Mouse (Mus musculus) neural tube, embryonic 13.5 days (tissue): ENCODE data around the gene St5. TPM values are rescaled to one million over a fixed set of nuclear protein-coding genes. Genes with fewer than 3 reads are reported as not detected.

Experiments
- ATAC-seq: fragments of 200-750 bp; cut with Nextera tagmentation; 2 replicates; pipeline ENCODE4 v1.8.0; 2017; ENCODE audit warnings: low read depth, mild to moderate bottlenecking, moderate TSS enrichment, moderate library complexity
- H3K27ac ChIP-seq: fragments of 300-500 bp; sonication (generic); replicated peaks from 2 replicates; pipeline ENCODE4 v1.5.1; 2015; ENCODE audit warnings: moderate library complexity, mild to moderate bottlenecking, inconsistent platforms
- H3K27me3 ChIP-seq: fragments of 300-500 bp; sonication (generic); 2 replicates; pipeline ENCODE4 v1.6.1; 2015; ENCODE audit warnings: mild to moderate bottlenecking, inconsistent platforms
- H3K36me3 ChIP-seq: fragments of 300-500 bp; sonication (generic); 2 replicates; pipeline ENCODE4 v1.6.1; 2015; ENCODE audit warnings: mild to moderate bottlenecking, inconsistent platforms
- H3K4me1 ChIP-seq: fragments of 300-500 bp; sonication (generic); replicated peaks from 2 replicates; pipeline ENCODE4 v1.6.1; 2015; ENCODE audit warnings: inconsistent platforms
- H3K4me2 ChIP-seq: fragments of 300-500 bp; sonication (generic); 2 replicates; pipeline ENCODE4 v1.6.1; 2015; ENCODE audit warnings: inconsistent platforms, mild to moderate bottlenecking, moderate library complexity
- H3K4me3 ChIP-seq: fragments of 300-500 bp; sonication (generic); 2 replicates; pipeline ENCODE4 v1.5.1; 2015; ENCODE audit warnings: mild to moderate bottlenecking, inconsistent platforms
- H3K9ac ChIP-seq: fragments of 300-500 bp; sonication (generic); 2 replicates; pipeline ENCODE4 v1.6.1; 2015; ENCODE audit warnings: moderate library complexity, mild to moderate bottlenecking, inconsistent platforms
- H3K9me3 ChIP-seq: fragments of 300-500 bp; sonication (generic); 2 replicates; pipeline ENCODE4 v1.6.1; 2016; ENCODE audit warnings: inconsistent platforms
- WGBS: fragments of 180-500 bp; shearing (Covaris S2); methylation state at CpG from one replicate; pipeline ENCODE4 v1.1.7; 2015; 5-methylcytosine and 5-hydroxymethylcytosine counted together
- polyA plus RNA-seq: library from polyadenylated mRNA; unstranded; fragments of >200 nt; fragmentation: Nextera tagmentation; extraction: Ambion mirVana; gene quantifications from 2 replicates; pipeline ENCODE4 v1.2.1, GENCODE M21; 2015

The St5 gene
- polyA plus RNA-seq, 1 experiment from 2014 or later: 30.0 TPM

DNA sequence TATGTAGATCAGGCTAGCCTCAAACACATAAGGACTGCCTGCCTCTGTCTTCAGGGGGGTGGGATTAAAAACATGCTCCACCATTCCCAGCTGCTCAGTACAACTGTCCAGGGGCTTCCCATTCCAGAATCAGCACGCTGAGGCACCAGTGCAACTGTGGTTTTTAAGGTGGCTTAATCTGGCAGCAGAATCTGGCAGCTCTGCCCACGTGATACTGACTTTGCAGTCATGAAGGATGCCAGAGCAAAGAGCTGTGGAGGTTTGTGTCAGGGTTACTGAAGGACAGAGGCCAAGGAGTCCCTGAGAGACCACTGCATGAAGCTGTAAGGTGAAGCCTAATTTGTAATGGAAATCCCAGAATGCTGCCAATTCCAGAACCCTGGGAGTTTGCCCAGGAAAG lies 192.6 kb downstream of the St5 start:
- Histone ChIP-seq H3K4me3 (no peak overlapping the region), H3K27ac (no peak overlapping the region), H3K4me1 (peaks cover 11% of the 10 kb centered on the region), H3K4me2 (no peak overlapping the region), H3K9me3 (no peaks in the 10 kb centered on the region), H3K9ac (no peak overlapping the region), H3K27me3 (no peaks in the 10 kb centered on the region), H3K36me3 (no peaks in the 10 kb centered on the region)
- ATAC-seq: no peak
- 81% methylated on average over 2 of the region's 2 CpGs for WGBS

DNA sequence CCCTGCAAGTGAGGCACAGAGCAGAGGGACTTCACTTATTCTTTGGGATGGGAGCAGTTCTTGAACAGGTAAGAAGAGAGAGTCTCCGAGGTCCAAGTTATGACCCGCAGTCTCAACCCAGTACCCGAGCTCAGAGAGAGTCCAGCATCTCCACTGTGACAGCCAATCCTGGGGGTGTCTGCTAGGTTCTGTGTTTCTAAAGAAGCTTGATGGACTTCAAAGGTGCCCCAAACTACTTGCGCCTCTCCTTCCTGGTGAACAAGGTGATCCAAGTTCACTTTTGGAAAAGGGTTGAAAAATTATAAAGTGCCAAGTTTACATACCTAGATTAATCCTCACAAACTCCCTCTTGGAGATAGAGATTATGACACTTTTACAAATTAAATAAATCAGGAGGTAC lies 195.4 kb downstream of the St5 start, which contains the start of gene Trim66:
Gene Trim66, minus strand, starts transcription at position 101 of the 400 bp plus-strand sequence.
- no peak within 1 kb of the TSS for H3K27ac ChIP-seq

DNA sequence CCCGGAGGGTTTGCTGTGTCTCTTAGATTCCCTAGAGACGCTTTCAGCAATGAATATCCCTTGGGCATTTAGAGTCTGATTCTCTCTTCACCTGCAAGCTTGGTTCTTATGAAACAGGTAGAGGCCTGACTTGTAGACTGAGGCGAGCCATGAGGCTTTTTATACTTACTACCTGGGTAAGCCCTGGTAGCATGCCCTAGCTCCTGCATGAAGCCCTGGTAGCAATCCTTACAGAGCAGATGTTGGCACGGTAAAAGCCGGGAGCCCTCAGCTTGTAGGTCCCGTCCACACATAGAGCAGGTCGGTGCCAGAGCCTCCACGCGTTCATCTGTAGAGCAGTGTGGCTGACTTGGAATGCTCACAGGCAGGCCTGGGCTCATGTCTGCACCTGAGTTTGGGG lies 195.8 kb downstream of the St5 start:
- Histone ChIP-seq H3K9ac (no peak overlapping the region), H3K4me3 (no peak overlapping the region), H3K9me3 (no peaks in the 10 kb centered on the region), H3K4me2 (no peak overlapping the region), H3K27ac (no peak overlapping the region), H3K27me3 (no peaks in the 10 kb centered on the region), H3K36me3 (no peaks in the 10 kb centered on the region), H3K4me1 (peaks cover 11% of the 10 kb centered on the region)
- no peak for ATAC-seq
- 39% methylated on average over 9 of the region's 9 CpGs for WGBS

More for the DNA sequence above, 195.4 kb downstream of the St5 start, which contains the start of gene Trim66:
- Histone ChIP-seq H3K4me3 (no peak within 1 kb of the TSS), H3K36me3 (no peaks in the 10 kb centered on the region), H3K27me3 (no peaks in the 10 kb centered on the region), H3K4me2 (peak within 1 kb of the TSS; percentile 3; the same call in 1 of the 2 replicates), H3K9ac (no peak within 1 kb of the TSS), H3K9me3 (no peaks in the 10 kb centered on the region), H3K4me1 (peaks cover 11% of the 10 kb centered on the region)
- ATAC-seq: no peak
- WGBS: 92% methylated on average over 4 of the region's 4 CpGs

DNA sequence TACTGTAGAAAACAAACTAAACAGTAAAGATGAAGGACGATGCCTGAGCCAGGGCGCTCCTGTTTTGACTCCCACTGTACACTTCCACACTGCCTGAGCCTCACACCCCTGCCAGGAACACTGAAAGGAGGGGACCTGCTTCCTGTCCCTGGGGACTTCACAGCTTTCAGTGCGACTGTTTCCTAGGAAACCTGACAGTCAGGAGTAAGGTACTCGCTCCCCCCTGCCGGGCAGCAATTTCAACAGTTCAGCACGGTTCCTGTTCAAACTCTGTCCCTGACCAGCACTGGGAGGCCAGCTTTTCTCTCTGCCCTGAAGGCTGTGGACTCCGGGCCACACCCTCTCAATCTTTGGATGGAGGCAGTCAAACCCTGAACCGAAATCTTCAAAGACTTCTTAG lies 196.3 kb downstream of the St5 start:
- Histone ChIP-seq H3K27ac (no peak overlapping the region), H3K9ac (no peak overlapping the region), H3K4me3 (no peak overlapping the region), H3K27me3 (no peaks in the 10 kb centered on the region), H3K4me1 (peaks cover 11% of the 10 kb centered on the region), H3K36me3 (no peaks in the 10 kb centered on the region), H3K9me3 (no peaks in the 10 kb centered on the region), H3K4me2 (peak overlapping the region; percentile 3; the same call in 1 of the 2 replicates)
- ATAC-seq: peak; percentile 74
- 3% methylated on average over 8 of the region's 8 CpGs for WGBS

DNA sequence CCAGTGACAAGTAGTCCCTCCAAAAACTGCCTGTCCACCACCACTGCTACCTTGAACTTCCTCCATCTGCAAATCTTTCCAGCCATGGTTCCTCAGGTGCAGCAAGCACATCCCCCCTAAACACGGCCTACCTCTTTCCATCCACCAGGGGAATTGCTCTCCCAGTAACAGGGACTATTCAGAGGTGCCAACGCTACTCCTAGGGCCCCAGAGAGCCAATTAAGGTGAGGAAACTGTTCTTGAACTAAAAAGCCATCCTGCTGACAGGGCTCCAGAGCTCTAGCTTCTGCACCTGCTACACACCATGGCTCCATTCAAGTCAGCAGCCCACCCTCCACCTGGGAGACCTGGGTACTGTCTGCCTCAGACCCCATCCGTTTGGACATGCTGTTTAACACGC lies 205.9 kb downstream of the St5 start:
- no peaks in the 10 kb centered on the region for H3K9me3 ChIP-seq
- H3K4me2 ChIP-seq: no peak overlapping the region
- 34% methylated on average over 4 of the region's 4 CpGs for WGBS
- no peak overlapping the region for H3K27ac ChIP-seq
- H3K36me3 ChIP-seq: no peaks in the 10 kb centered on the region
- H3K4me3 ChIP-seq: no peak overlapping the region
- ATAC-seq: no peak
- peaks cover 15% of the 10 kb centered on the region for H3K4me1 ChIP-seq
- H3K27me3 ChIP-seq: peaks cover 7% of the 10 kb centered on the region; the same call in 1 of the 2 replicates
- H3K9ac ChIP-seq: no peak overlapping the region

DNA sequence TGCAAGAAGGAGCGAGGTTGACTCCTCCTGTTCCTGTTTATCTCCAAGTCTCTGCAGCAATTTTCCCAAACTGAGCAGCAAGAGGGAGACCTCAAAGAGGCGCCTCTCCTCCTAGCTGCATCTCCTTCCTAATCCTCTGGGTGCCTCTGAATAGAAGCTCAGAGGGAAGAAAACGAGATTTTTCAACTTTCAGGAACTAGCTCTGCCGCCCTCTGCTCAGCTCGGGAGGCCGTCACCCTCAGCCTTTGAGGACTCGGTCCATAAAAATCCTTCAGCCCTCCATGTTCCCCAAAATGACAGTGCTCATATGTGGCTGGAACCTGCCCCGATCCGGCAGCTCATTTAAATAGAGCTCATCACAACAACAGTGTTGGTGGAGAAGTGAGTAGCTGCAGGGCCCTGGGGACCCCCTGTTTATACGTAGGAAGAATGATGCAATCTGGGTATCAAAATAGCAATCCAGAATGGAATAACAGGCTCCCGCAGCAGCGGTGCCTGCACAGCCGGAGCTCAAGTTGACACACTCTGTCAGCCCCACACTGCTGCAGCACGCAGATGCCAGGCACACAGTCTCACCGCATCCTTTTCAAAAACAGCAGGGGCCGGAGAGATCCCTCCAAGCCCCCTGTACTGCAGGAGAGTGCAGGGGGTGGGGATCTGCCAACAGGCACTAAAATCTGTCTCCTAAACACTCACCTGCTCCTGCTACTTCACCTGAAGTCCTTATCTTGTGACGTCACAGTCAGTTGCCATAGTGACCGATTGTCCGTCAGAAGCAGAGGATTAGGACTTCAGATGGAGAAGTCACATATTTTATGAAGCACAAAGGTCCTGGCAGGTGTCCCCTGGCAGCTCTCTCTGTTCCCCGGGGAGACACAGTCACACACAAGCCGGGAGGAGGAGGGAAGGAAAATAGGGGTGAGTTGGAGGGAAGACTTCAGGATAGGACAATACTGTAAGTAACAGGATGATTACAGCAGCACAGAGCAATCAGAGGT lies 209.8 kb downstream of the St5 start:
- 11% methylated on average over 21 of the region's 21 CpGs for whole genome bisulfite sequencing
- Histone ChIP-seq H3K4me2 (peak overlapping the region; percentile 58), H3K27ac (no peak overlapping the region), H3K9me3 (no peaks in the 10 kb centered on the region), H3K9ac (peak overlapping the region; percentile 62), H3K36me3 (no peaks in the 10 kb centered on the region), H3K4me3 (peak overlapping the region; percentile 36), H3K27me3 (peaks cover 13% of the 10 kb centered on the region; the same call in 1 of the 2 replicates), H3K4me1 (peaks cover 15% of the 10 kb centered on the region)
- peak; percentile 75 for ATAC-seq

DNA sequence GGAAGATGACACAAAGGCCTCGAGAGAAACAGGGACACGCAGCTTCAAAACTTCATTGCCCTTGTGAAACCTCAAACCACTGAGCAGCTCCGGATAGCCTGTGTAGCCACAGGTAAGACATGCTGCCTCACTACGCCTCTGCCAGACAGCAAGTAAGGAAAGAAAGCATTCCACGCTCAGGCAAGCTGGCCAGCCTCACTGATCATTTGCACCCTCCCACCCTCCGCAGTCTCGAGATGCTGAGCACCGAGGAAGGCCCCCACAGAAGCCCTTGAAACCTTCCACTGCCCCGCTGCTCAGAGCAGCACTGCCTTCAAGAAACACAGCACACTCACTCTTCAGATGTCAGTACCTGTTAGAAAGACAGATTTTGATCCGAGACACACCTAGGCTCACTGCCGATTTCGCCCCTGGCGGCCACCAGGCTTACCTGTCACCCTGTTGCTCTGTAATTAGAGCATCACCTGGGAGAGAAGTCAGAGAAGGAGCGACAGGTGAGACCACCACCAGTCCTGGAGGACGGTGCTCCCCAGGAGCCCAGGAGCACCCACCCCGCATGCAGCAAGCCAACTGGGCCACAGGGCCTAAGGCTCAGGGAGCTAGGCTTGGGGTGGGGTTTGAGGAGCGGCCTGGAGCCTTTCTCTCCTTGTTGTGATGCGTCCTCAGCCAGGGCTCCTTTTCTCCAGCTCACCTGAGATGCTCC lies 210.6 kb downstream of the St5 start:
- ATAC-seq: peak; percentile 49; the same call in 1 of the 2 replicates
- Histone ChIP-seq H3K4me1 (peaks cover 15% of the 10 kb centered on the region), H3K9me3 (no peaks in the 10 kb centered on the region), H3K4me2 (peak overlapping the region; percentile 58), H3K36me3 (no peaks in the 10 kb centered on the region), H3K27ac (no peak overlapping the region), H3K27me3 (peaks cover 13% of the 10 kb centered on the region; the same call in 1 of the 2 replicates), H3K9ac (no peak overlapping the region), H3K4me3 (0 out of 2 replicates have a peak overlapping the region, but pooled peaks have one; percentile 36)
- 65% methylated on average over 18 of the region's 18 CpGs for WGBS

DNA sequence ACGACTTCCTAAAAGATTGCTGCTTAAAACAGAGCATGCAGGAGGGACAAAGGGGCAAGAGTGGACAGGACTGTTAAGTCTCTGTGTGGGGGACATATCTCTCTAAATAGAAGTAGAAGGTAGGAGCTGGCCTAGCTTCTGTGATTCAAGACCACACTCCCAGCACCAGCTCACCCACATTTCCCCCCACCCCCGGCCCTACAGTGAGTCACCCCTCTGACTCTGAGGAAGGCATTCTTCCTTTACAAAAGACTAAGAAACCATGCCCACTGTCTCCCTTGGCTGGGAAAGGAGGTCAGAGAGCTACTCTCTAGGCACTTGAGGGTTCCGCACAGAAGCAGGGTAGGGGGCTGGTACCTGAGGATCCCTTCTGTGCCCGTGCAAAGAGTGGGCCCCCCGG lies 219.2 kb downstream of the St5 start:
- Histone ChIP-seq H3K27me3 (no peaks in the 10 kb centered on the region), H3K36me3 (no peaks in the 10 kb centered on the region), H3K4me2 (no peak overlapping the region), H3K4me3 (no peak overlapping the region), H3K27ac (no peak overlapping the region), H3K9ac (no peak overlapping the region), H3K4me1 (0 out of 2 replicates have a peak, but pooled peaks cover 3% of the 10 kb centered on the region), H3K9me3 (no peaks in the 10 kb centered on the region)
- WGBS: 79% methylated on average over 5 of the region's 5 CpGs
- no peak for ATAC-seq

DNA sequence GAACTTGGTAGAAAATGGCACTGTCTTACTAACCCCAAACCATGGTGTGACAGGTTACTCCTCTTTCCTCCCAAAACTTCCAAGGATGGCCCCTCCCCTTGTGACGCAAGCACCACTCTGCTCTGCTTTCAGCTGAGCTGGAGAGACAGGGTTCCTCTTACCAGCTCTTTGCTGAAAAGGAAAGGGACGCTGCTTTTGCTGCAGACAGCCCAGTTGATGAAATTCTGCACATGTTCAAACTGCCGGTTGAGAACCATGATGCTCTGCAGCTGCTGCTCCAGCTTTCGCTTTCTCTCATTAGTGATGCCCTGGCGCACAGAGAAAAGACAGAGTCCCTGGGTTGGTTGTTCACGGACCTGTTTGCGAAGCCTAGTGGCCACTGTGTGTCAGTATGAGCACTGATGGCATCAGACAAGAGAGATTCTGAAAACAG lies 222.6 kb downstream of the St5 start:
- Histone ChIP-seq H3K4me1 (0 out of 2 replicates have a peak, but pooled peaks cover 3% of the 10 kb centered on the region), H3K27ac (no peak overlapping the region), H3K36me3 (no peaks in the 10 kb centered on the region), H3K9me3 (no peaks in the 10 kb centered on the region), H3K9ac (no peak overlapping the region), H3K27me3 (no peaks in the 10 kb centered on the region), H3K4me3 (no peak overlapping the region), H3K4me2 (peak overlapping the region; percentile 24; the same call in 1 of the 2 replicates)
- peak; percentile 50; the same call in 1 of the 2 replicates for ATAC-seq
- 26% methylated on average over 7 of the region's 7 CpGs for WGBS

DNA sequence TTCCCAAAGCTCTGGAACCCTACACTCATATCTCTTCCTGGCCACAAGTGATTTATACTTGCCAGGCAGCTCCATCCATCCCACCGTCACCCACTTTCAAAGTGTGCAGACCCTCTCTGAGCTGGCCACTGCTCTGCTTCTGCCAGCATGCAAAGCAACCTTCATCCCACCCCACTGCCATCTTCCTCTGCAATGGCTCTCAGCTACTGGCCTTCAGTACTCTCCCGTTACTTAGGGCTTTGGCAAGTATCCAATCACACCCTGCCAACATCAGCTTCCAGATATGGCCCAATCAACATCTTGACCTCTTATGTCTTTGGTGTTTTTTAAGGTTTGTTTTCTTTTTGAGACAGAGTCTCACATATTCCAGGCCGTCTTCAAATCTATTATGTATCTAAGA lies 225.5 kb downstream of the St5 start:
- H3K4me3 ChIP-seq: no peak overlapping the region
- no peaks in the 10 kb centered on the region for H3K27me3 ChIP-seq
- H3K36me3 ChIP-seq: no peaks in the 10 kb centered on the region
- no peak overlapping the region for H3K27ac ChIP-seq
- no peaks in the 10 kb centered on the region for H3K9me3 ChIP-seq
- no peak overlapping the region for H3K9ac ChIP-seq
- ATAC-seq: no peak
- H3K4me2 ChIP-seq: no peak overlapping the region
- H3K4me1 ChIP-seq: 0 out of 2 replicates have a peak, but pooled peaks cover 3% of the 10 kb centered on the region
- 77% methylated on average over 3 of the region's 3 CpGs for WGBS
